Mouse (Mus musculus) testis, adult 2 months (tissue): ENCODE measurements around the gene Gata3. TPM values are rescaled to one million over a fixed set of nuclear protein-coding genes. Genes with fewer than 3 reads are reported as not detected.

Experiments
- H3K27ac ChIP-seq: fragments of 200-500 bp; 2 replicates; pipeline ENCODE4 v1.5.1; 2012; ENCODE audit warnings: low read depth, low read length; ENCODE audit not compliant: control insufficient read depth, insufficient read depth
- H3K27me3 ChIP-seq: fragments of 200-500 bp; 2 replicates; pipeline ENCODE4 v1.6.1; 2012; ENCODE audit warnings: mild to moderate bottlenecking, low read length, moderate library complexity; ENCODE audit not compliant: control insufficient read depth, insufficient read depth
- H3K36me3 ChIP-seq: fragments of 200-500 bp; 2 replicates; pipeline ENCODE4 v1.6.1; 2012; ENCODE audit warnings: mild to moderate bottlenecking, low read length; ENCODE audit not compliant: control insufficient read depth, insufficient read depth
- H3K4me1 ChIP-seq: fragments of 200-500 bp; 2 replicates; pipeline ENCODE4 v1.6.1; 2012; ENCODE audit warnings: low read length; ENCODE audit not compliant: control insufficient read depth, insufficient read depth
- H3K4me3 ChIP-seq: fragments of 200-500 bp; 2 replicates; pipeline ENCODE4 v1.5.1; 2012; ENCODE audit warnings: low read depth, mild to moderate bottlenecking, low read length, moderate library complexity, mixed read lengths; ENCODE audit not compliant: control insufficient read depth
- CTCF ChIP-seq: fragments of 200-500 bp; IDR thresholded peaks from 2 replicates; pipeline ENCODE4 v1.5.1; 2012; ENCODE audit warnings: low read depth, mild to moderate bottlenecking, inconsistent platforms, low read length, moderate library complexity; ENCODE audit not compliant: control insufficient read depth, insufficient read depth, insufficient replicate concordance
- POLR2A ChIP-seq: fragments of 200-500 bp; IDR thresholded peaks from 2 replicates; pipeline ENCODE4 v1.6.1; 2012; ENCODE audit warnings: low read depth, mild to moderate bottlenecking, inconsistent platforms, low read length, moderate library complexity; ENCODE audit not compliant: control insufficient read depth
- polyA plus RNA-seq: library from polyadenylated mRNA; depleted of rRNA; stranded (reverse); fragments of >200 nt; gene quantifications from 2 replicates; pipeline ENCODE4 v1.2.3, GENCODE M21; 2012; rRNA removed

Gata3 gene
- 1.0 and 2.0 TPM in 2 replicates for polyA plus RNA-seq

DNA sequence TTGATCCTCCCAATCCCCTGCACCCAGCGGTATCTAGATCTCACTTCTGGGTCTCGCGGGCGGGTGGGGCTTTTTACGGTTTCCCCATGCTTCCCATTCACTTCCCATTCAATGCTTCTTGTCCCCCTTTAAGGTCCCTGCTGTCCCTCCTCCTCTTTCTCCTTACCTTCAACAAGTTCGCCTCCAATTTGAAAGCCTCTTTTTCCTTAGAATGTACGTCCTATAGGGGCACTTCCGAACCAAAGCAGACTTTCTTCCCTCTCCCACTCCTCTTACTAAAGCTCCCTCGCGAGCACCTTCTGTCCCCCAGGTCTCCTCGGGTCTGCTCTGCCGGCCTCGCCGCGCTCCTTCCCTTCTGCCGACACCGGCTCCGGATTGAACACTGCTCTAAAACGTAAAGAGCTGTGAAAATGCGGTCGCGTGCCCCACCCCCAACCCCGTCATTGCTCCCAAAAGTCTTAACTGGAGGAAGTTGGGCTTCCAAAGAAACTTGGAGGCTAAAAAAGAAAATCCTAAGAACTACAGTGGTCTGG, at the start of gene Gata3:
TSS of gene Gata3 (minus strand) at position 384 of the 533 bp plus-strand sequence.
- H3K27ac ChIP-seq = no peak within 1 kb of the TSS
- no peaks in the 10 kb centered on the region for H3K36me3 ChIP-seq
- TF ChIP-seq CTCF = no peak
- TF ChIP-seq POLR2A = no peak
- peaks cover 2% of the 10 kb centered on the region for H3K27me3 ChIP-seq
- peaks cover 9% of the 10 kb centered on the region for H3K4me1 ChIP-seq
- peak within 1 kb of the TSS; percentile 3; the same call in 1 of the 2 replicates for H3K4me3 ChIP-seq

DNA sequence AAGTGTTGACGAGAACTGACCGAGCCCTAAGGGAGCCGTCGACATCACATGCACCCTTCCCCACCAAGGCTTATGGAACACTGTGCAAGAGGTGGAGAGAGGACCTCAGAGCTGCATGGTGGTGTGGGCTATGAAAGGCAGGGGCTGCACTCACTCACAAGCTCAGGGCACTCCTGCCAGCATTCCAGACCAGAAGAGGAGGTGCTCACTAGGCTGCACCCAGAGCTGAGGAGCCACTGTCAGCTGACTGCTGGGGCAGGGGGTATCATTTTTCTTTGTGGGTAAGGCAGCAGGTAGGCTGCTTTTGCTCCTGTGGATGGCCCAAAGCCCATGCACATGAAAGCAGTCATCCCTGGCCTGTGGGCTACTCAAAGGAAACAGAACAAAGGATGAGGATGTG, 49.4 kb upstream of the Gata3 start:
- no peak overlapping the region for H3K4me3 ChIP-seq
- TF ChIP-seq CTCF (no peak), POLR2A (no peak)
- no peak overlapping the region for H3K27ac ChIP-seq
- H3K27me3 ChIP-seq = no peaks in the 10 kb centered on the region
- no peaks in the 10 kb centered on the region for H3K4me1 ChIP-seq
- no peaks in the 10 kb centered on the region; the same call in 1 of the 2 replicates for H3K36me3 ChIP-seq

DNA sequence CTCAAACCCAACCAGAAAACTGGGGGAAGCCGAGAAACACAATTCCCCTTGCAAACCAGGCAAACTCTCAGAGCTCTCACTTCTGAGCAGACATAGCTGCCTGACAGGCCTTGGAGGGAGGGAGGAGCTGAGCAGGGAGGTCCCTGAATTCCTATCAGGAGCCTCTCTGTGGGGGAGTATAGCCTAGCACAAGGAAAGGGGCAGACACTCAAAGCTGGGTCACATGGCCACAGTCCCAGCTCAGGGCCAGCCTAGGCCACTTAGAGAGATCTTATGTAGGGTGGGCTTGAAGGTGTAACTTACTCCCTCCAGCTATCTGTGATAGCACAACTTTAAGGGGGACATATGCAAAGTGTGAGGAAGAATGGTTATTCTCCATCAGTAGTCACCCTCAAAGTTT, 46.1 kb upstream of the Gata3 start:
- Histone ChIP-seq H3K4me3 (no peak overlapping the region), H3K36me3 (no peaks in the 10 kb centered on the region; the same call in 1 of the 2 replicates)

DNA sequence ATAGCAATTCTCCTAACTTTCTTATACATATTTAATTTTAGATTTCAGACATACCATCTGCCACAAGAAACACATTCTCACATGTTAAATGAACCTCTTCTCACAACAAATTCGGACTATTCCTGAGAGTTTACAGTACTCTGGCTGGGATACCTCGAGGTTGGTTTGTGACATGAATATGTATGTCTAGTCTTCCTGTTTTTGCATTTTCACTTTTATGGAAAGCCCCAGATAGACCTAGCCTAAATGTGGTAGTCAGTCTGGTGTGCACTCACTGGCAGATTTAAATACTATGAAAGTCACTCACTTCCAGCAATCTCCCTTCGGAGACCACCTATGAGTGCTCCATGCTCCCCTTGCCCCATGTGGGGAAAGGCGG, 37.1 kb upstream of the Gata3 start:
- TF ChIP-seq POLR2A (no peak), CTCF (no peak)
- H3K27me3 ChIP-seq = no peaks in the 10 kb centered on the region
- no peaks in the 10 kb centered on the region for H3K36me3 ChIP-seq
- no peaks in the 10 kb centered on the region for H3K4me1 ChIP-seq
- no peak overlapping the region for H3K4me3 ChIP-seq
- H3K27ac ChIP-seq = no peak overlapping the region

More for the DNA sequence above, 46.1 kb upstream of the Gata3 start:
- Histone ChIP-seq H3K27me3 (no peaks in the 10 kb centered on the region), H3K27ac (no peak overlapping the region), H3K4me1 (no peaks in the 10 kb centered on the region)
- TF ChIP-seq CTCF = no peak
- no peak for TF ChIP-seq POLR2A

DNA sequence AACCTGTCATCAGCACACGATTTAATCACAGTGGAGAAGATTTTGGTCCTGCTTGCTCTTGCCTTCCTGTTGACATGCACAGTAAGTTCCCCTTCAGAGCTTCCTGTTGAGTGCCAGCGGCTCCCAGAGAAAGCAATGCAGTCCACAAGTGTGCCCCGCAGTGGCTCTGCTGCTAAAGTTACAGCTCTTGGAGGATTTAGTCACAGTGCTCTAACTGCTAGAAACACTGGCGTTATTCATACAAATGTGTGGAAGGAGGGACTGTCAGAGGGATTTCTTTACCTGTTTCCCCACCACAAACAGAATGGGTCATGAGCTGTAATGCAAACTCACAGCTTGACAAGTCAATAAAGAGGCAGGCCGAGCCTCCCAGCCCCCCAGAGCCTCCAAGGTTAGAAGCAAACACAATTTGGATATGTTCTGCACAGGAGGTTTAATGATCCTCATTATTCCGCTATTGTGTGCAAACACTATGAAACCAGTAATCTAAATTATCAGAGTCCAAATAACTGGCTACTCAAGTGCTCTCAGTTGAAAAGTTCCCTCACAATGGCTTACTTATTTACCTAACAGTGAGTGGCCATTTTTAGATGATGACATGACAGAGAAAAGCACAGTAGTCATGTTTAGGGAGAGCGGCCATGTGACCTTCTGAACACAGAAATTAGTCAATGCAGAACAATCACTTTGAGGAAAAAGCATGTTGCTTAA, 36.5 kb upstream of the Gata3 start:
- Histone ChIP-seq H3K27ac (no peak overlapping the region), H3K4me3 (no peak overlapping the region), H3K27me3 (no peaks in the 10 kb centered on the region), H3K36me3 (no peaks in the 10 kb centered on the region), H3K4me1 (no peaks in the 10 kb centered on the region)
- TF ChIP-seq POLR2A (no peak), CTCF (no peak)

DNA sequence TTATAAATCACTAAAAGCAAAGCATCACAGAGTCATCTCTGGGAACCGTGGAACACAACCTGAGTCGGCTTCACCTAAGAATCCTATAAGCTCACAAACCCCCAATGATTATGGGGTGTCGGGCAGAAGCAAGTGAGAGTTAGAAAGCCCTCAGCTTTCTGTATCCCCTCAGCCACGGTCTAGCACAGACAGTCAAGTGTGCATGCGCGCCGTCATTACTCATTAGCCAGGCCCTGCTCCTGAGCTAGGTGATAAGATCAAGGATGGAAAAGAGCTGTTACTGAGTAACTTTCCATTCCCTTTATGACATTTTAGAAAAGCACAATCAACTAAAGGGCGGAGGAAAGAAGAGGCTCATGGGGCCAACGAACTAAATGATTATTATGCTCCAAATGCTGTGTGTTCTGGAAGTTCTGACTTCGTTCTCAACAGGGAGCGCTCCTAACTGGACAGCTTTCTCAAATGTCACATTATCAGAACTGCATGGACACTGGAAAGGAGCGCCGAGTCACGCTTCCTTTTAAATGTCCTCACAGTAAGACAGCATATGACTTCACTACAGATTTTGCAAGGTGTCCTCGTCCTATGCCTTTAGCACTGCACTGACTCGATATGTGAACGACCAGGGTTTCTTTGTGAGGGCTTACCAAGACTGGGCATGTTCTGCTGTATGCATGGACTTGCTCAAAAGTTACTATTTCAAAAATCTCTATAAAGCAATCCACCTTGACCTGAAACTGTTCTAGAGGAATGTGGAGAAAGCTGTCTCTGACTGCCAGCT, 29.0 kb upstream of the Gata3 start:
- Histone ChIP-seq H3K4me1 (no peaks in the 10 kb centered on the region), H3K27ac (no peak overlapping the region), H3K4me3 (no peak overlapping the region), H3K27me3 (no peaks in the 10 kb centered on the region), H3K36me3 (no peaks in the 10 kb centered on the region; the same call in 1 of the 2 replicates)
- TF ChIP-seq CTCF = no peak

DNA sequence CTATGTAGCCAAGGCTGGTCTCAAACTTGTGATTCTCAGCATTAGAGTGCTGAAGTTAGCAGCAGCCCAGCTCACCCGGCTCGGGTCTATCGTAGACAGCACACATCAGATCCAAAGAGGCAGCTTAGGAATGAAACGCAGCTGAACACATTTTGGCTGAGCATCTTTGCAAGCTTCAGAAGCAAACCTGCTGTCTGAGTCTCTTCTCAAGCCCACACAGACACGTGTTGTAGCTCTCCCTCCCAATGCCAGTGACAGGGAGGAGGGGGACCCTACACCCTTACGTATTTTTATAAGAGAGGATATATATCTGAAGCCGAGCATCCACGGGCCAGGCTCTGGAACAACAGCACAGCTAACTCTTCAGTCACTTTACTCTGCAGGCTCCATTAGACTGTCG, 27.8 kb upstream of the Gata3 start:
- Histone ChIP-seq H3K4me3 (no peak overlapping the region), H3K27me3 (no peaks in the 10 kb centered on the region), H3K27ac (no peak overlapping the region), H3K4me1 (no peaks in the 10 kb centered on the region), H3K36me3 (no peaks in the 10 kb centered on the region; the same call in 1 of the 2 replicates)
- no peak for TF ChIP-seq POLR2A
